Mouse (Mus musculus) hindbrain, embryonic 16.5 days (tissue): ENCODE measurements around the gene Cryaa. TPM values are rescaled to one million over a fixed set of nuclear protein-coding genes. Genes with fewer than 3 reads are reported as not detected.
A peak's percentile ranks its signal among the peaks of the same experiment; 100 is the strongest.

Experiments used
- ATAC-seq: fragments of 200-750 bp; cut with Nextera tagmentation; 2 replicates; pipeline ENCODE4 v1.8.0; 2017; ENCODE audit warnings: moderate TSS enrichment, moderate library complexity
- H3K27ac ChIP-seq: fragments of 300-500 bp; sonication (generic); 2 replicates; pipeline ENCODE4 v1.5.1; 2014; ENCODE audit warnings: low read depth, mild to moderate bottlenecking, control low read depth, low read length, moderate library complexity
- H3K27me3 ChIP-seq: fragments of 300-500 bp; sonication (generic); replicated peaks from 2 replicates; pipeline ENCODE4 v1.6.1; 2014; ENCODE audit warnings: low read length; ENCODE audit not compliant: control insufficient read depth, insufficient read depth
- H3K36me3 ChIP-seq: fragments of 300-500 bp; sonication (generic); 2 replicates; pipeline ENCODE4 v1.6.1; 2014; ENCODE audit warnings: mild to moderate bottlenecking, low read length, moderate library complexity, mixed read lengths; ENCODE audit not compliant: control insufficient read depth, insufficient read depth
- H3K4me1 ChIP-seq: fragments of 300-500 bp; sonication (generic); 2 replicates; pipeline ENCODE4 v1.6.1; 2014; ENCODE audit warnings: low read depth, low read length; ENCODE audit not compliant: control insufficient read depth, insufficient read depth
- H3K4me2 ChIP-seq: fragments of 300-500 bp; sonication (generic); 2 replicates; pipeline ENCODE4 v1.6.1; 2014; ENCODE audit warnings: mild to moderate bottlenecking, low read length, control low read depth, moderate library complexity
- H3K4me3 ChIP-seq: fragments of 300-500 bp; sonication (generic); 2 replicates; pipeline ENCODE4 v1.5.1; 2014; ENCODE audit warnings: mild to moderate bottlenecking, low read length, control low read depth, moderate library complexity
- H3K9ac ChIP-seq: fragments of 300-500 bp; sonication (generic); 2 replicates; pipeline ENCODE4 v1.6.1; 2014; ENCODE audit warnings: low read depth, mild to moderate bottlenecking, control low read depth, low read length, moderate library complexity
- H3K9me3 ChIP-seq: fragments of 300-500 bp; sonication (generic); 2 replicates; pipeline ENCODE4 v1.6.1; 2014; ENCODE audit warnings: mild to moderate bottlenecking, low read length, moderate library complexity; ENCODE audit not compliant: control insufficient read depth
- WGBS: fragments of 180-500 bp; shearing (Covaris S2); extraction: QIAGEN DNeasy Blood & Tissue Kit; methylation state at CpG from one replicate; pipeline ENCODE4 v1.1.7; 2014; 5-methylcytosine and 5-hydroxymethylcytosine counted together
- polyA plus RNA-seq: library from polyadenylated mRNA; unstranded; fragments of >200 nt; fragmentation: Nextera tagmentation; extraction: Ambion mirVana; gene quantifications from 2 replicates; pipeline ENCODE4 v1.2.1, GENCODE M21; 2015

Gene Cryaa
- polyA plus RNA-seq, 1 experiment from 2014 or later, result 0.80 TPM

DNA sequence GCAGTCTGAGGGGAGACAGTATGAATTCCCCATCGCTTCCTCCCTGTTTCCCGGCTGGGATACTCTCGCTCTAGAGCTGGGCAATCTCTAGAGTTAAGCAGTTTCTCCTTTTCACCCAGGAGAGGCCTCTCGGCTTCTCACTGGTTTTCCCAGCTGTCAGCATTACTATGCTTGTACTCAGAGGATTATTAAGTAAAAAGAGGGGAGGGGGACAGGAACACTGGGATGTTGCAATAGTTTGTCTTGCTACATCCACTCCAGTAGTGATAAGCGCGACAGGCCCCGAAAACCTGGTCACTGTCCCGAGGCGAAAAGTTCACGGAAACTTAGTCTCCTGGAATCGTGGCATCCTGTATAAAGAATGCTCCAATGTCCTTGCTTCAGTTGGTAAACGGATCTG is 5.3 kb upstream of the Cryaa start:
- 90% methylated on average over 12 of the region's 12 CpGs for WGBS
- no peaks in the 10 kb centered on the region for H3K9me3 ChIP-seq
- ATAC-seq, result no peak
- no peaks in the 10 kb centered on the region for H3K4me1 ChIP-seq
- H3K27ac ChIP-seq, result no peak overlapping the region
- no peak overlapping the region for H3K4me3 ChIP-seq
- H3K36me3 ChIP-seq, result no peaks in the 10 kb centered on the region
- no peak overlapping the region for H3K9ac ChIP-seq
- H3K4me2 ChIP-seq, result no peak overlapping the region
- H3K27me3 ChIP-seq, result no peaks in the 10 kb centered on the region

- Histone ChIP-seq H3K27me3 (no peaks in the 10 kb centered on the region; the same call in 1 of the 2 replicates), H3K4me3 (no peak overlapping the region), H3K4me2 (no peak overlapping the region), H3K9me3 (no peaks in the 10 kb centered on the region), H3K4me1 (no peaks in the 10 kb centered on the region), H3K9ac (no peak overlapping the region), H3K36me3 (no peaks in the 10 kb centered on the region), H3K27ac (no peak overlapping the region)
- 91% methylated on average over 1 of the region's 1 CpGs for WGBS
- no peak for ATAC-seq
Measured at GRCm38 (mm10) chr17:31674426-31674825, 3.2 kb upstream of the Cryaa start.

- H3K4me3 ChIP-seq, result no peak overlapping the region
- ATAC-seq, result no peak
- H3K27me3 ChIP-seq, result no peaks in the 10 kb centered on the region; the same call in 1 of the 2 replicates
- no peak overlapping the region for H3K27ac ChIP-seq
- H3K9me3 ChIP-seq, result no peaks in the 10 kb centered on the region
- H3K36me3 ChIP-seq, result no peaks in the 10 kb centered on the region
- H3K4me1 ChIP-seq, result no peaks in the 10 kb centered on the region
- no peak overlapping the region for H3K4me2 ChIP-seq
- no peak overlapping the region for H3K9ac ChIP-seq
- WGBS, result 68% methylated on average over 2 of the region's 2 CpGs
Measured at GRCm38 (mm10) chr17:31680450-31680849, 2.8 kb downstream of the Cryaa start.

DNA sequence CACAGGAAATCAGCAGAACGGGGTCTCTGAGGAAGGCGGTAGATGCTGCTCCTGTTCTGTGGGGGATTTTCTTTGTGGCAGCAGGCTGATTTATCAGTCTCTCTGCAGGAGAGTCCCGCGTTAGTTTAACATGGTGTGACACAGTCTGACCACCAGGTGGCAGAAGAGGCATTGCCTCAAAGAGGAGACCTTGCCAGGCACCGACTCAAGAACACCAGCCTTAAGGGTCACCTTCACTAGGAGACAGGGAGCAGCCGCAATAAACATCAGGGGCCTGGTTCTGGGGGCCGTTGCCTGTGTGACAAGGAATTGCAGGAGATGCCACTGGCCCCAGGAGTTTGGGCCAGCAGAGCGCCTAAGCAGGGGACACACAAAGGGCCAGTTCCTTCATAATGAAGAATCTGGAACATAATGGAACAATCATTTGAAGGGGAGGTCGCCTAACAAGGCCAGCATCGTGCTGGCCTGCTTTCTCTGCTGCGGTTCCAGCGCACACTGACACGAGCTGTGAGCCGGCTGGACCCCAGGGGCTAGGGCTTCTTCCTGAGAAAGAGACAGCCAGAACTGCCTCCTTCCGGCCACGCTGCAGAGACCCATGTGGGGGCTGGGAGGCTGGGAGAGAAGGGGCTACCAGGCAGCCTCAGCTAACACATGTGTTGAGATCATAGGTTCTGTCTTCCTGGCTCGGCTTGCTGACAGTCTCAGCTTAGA is 8.1 kb downstream of the Cryaa start:
- peak overlapping the region; percentile 55 for H3K9ac ChIP-seq

GRCm38 (mm10) chr17:31686225-31686564 is 8.6 kb downstream of the Cryaa start:
- H3K36me3 ChIP-seq, result no peaks in the 10 kb centered on the region
- WGBS, result 27% methylated on average over 3 of the region's 3 CpGs
- peak; percentile 32 for ATAC-seq
- H3K4me3 ChIP-seq, result no peak overlapping the region
- peak overlapping the region; percentile 59 for H3K27ac ChIP-seq
- peaks cover 7% of the 10 kb centered on the region for H3K4me1 ChIP-seq
- H3K27me3 ChIP-seq, result no peaks in the 10 kb centered on the region
- H3K9me3 ChIP-seq, result no peaks in the 10 kb centered on the region
- H3K9ac ChIP-seq, result no peak overlapping the region; the same call in 1 of the 2 replicates
- no peak overlapping the region for H3K4me2 ChIP-seq

More for the DNA sequence above, 8.1 kb downstream of the Cryaa start:
- H3K4me2 ChIP-seq, result peak overlapping the region; percentile 23; the same call in 1 of the 2 replicates
- peak; percentile 88 for ATAC-seq
- H3K36me3 ChIP-seq, result no peaks in the 10 kb centered on the region
- no peaks in the 10 kb centered on the region for H3K27me3 ChIP-seq
- H3K9me3 ChIP-seq, result no peaks in the 10 kb centered on the region
- 12% methylated on average over 17 of the region's 17 CpGs for WGBS
- H3K4me1 ChIP-seq, result peaks cover 7% of the 10 kb centered on the region
- H3K27ac ChIP-seq, result peak overlapping the region; percentile 59
- H3K4me3 ChIP-seq, result no peak overlapping the region

DNA sequence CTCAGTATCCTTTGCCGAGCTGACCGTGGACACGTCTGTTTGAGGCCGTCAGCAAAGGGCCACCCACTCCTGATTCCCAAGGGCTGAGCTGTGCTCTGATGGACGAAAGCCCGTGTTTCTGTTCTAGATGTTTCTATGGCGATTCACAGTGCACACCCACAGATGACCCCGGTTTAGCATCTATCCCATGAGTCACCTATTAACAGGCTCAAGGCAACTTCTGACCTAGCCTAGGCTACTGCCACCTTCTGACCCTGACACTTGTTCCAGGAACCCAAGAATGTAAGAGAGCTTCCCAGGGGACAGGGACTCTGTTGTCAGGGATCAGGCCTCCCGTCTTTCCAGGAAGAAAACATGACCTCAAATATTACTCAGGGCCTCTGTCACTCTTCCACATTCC is 10.5 kb downstream of the Cryaa start:
- peaks cover 7% of the 10 kb centered on the region for H3K4me1 ChIP-seq
- no peaks in the 10 kb centered on the region for H3K27me3 ChIP-seq
- no peak for ATAC-seq
- H3K9me3 ChIP-seq, result no peaks in the 10 kb centered on the region
- WGBS, result 77% methylated on average over 9 of the region's 9 CpGs
- H3K4me2 ChIP-seq, result no peak overlapping the region
- no peak overlapping the region for H3K4me3 ChIP-seq
- H3K36me3 ChIP-seq, result no peaks in the 10 kb centered on the region
- H3K27ac ChIP-seq, result no peak overlapping the region
- no peak overlapping the region for H3K9ac ChIP-seq

DNA sequence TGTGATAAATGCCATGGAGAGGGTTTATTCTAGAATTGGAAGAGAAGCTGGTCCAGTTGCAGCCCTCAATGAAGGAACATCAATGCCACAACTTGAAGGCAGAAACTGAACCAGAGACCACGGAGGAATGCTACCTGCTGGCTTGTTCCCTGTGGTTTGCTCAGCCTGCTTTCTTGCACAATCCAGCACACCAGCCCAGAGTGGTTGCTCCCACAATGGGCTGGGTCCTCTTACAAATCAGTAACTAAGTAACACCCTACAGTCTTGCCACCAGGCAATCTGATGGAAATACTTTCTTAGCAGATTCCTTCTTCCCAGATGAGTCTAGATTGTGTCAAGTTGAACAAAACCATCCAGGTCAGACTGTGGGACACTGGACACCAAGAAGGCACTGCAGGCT is 12.0 kb downstream of the Cryaa start:
- WGBS, result 73% methylated on average over 1 of the region's 1 CpGs
- no peak overlapping the region for H3K4me2 ChIP-seq
- ATAC-seq, result no peak
- H3K4me3 ChIP-seq, result no peak overlapping the region
- no peaks in the 10 kb centered on the region for H3K27me3 ChIP-seq
- no peaks in the 10 kb centered on the region for H3K9me3 ChIP-seq
- no peak overlapping the region for H3K9ac ChIP-seq
- H3K4me1 ChIP-seq, result peaks cover 13% of the 10 kb centered on the region
- H3K36me3 ChIP-seq, result no peaks in the 10 kb centered on the region
- no peak overlapping the region for H3K27ac ChIP-seq

DNA sequence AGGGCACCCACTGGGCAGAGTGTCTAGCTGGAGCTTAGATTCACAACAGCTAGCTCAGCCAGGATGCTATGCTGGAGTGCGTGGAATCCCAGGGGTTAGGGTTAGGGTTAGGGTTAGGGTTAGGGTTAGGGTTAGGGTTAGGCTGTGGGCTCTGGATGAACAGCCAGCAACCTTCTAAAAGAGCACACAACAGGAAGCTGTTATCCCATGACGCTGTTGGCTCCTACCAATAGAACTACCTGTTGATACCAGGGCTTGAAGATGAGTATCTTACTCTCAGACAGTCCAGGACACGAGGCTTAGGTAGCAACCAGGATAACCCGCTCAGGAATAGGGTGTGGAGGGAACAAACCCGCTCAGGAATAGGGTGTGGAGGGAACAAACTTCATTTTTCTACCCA is 15.3 kb downstream of the Cryaa start:
- Histone ChIP-seq H3K9ac (no peak overlapping the region), H3K4me3 (no peak overlapping the region), H3K36me3 (no peaks in the 10 kb centered on the region), H3K27ac (no peak overlapping the region), H3K9me3 (no peaks in the 10 kb centered on the region), H3K4me2 (no peak overlapping the region), H3K4me1 (peaks cover 5% of the 10 kb centered on the region), H3K27me3 (no peaks in the 10 kb centered on the region)
- ATAC-seq, result no peak
- WGBS, result 39% methylated on average over 5 of the region's 5 CpGs

DNA sequence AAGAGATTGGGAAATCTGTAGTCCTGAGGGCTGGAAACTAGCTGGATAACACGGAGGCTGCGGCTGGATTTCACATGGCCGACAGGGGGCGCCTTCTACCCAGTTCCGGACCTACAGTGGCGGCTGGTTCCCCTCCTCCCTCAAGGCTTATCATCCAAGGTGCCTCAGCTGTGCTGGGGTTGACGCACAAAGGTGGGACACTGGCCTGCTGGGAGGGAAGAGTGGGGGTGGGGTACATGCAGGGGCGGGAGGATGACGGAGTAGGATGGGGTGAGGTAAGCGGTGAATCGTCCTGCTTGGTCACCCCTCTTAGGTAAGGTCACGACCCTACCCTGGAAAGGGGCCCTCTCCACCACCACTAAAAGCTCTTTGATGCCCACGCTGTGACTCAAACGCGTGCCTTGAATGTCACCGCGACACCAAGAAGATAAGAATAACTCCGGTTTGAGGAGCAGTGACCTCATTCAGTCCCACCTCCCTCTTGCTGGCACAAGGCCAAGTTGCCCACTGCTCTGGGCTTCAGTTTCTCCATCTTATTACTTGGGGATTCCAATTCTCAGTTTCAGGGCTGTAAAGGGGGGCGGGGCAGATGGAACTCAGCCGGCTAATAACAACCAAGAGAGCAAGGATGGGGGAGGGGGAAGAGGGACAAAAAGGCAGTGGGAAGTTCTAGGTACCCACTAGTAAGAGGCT is 15.9 kb downstream of the Cryaa start:
- Histone ChIP-seq H3K27me3 (no peaks in the 10 kb centered on the region), H3K4me3 (no peak overlapping the region), H3K4me2 (peak overlapping the region; percentile 20; the same call in 1 of the 2 replicates), H3K4me1 (peaks cover 10% of the 10 kb centered on the region), H3K9ac (no peak overlapping the region), H3K36me3 (no peaks in the 10 kb centered on the region), H3K9me3 (no peaks in the 10 kb centered on the region), H3K27ac (no peak overlapping the region)
- 8% methylated on average over 20 of the region's 20 CpGs for WGBS
- ATAC-seq, result peak; percentile 61
